Comparison of ENCODE assay signal across 21 mouse cellular contexts in genomic region chr9:65534111-65534510, GRCm38 (mm10). TPM values are rescaled to one million over a fixed set of nuclear protein-coding genes. Genes with fewer than 3 reads are reported as not detected.
"Had no signal": no experiment of that assay in that cellular context is flagged by ENCODE, and none has a peak within 500 bp of the region (broad histone marks: within the 10 kb centered on the region; RNA-seq: fewer than 3 reads in every experiment).

No protein-coding gene starts in this region.

- H3K9me3 ChIP-seq: intestine, embryonic 15.5 days; kidney, embryonic 15.5 days; liver, embryonic 12.5 days; midbrain, embryonic 12.5 days; midbrain, embryonic 15.5 days; neural tube, embryonic 13.5 days; stomach, embryonic 15.5 days had no signal

- ATAC-seq: intestine, embryonic 15.5 days; liver, embryonic 12.5 days; lung, postnatal 0 days; midbrain, embryonic 15.5 days had no signal

- H3K4me3 ChIP-seq: intestine, embryonic 15.5 days; kidney, embryonic 15.5 days; left cerebral cortex, adult 2 months; liver, embryonic 12.5 days; midbrain, embryonic 12.5 days; midbrain, embryonic 15.5 days; neural tube, embryonic 13.5 days; stomach, embryonic 15.5 days had no signal

- H3K4me2 ChIP-seq: intestine, embryonic 15.5 days; kidney, embryonic 15.5 days; liver, embryonic 12.5 days; lung, embryonic 14.5 days; midbrain, embryonic 12.5 days; midbrain, embryonic 15.5 days; neural tube, embryonic 13.5 days; stomach, embryonic 15.5 days had no signal

- DNase-seq: kidney, adult 11 months; kidney, adult 8-10 months; kidney, postnatal 10 days; kidney, postnatal 36 days; layer of hippocampus, postnatal 36 days; lung, embryonic 14.5 days; retina, postnatal 1 day; right cerebral cortex, postnatal 25 days; thymus, postnatal 25 days had no signal

- H3K27me3 ChIP-seq: intestine, embryonic 15.5 days; kidney, embryonic 15.5 days; liver, embryonic 12.5 days; midbrain, embryonic 12.5 days; midbrain, embryonic 15.5 days; neural tube, embryonic 13.5 days; stomach, embryonic 15.5 days had no signal

- H3K36me3 ChIP-seq: intestine, embryonic 15.5 days; kidney, embryonic 15.5 days; liver, embryonic 12.5 days; midbrain, embryonic 12.5 days; midbrain, embryonic 15.5 days; neural tube, embryonic 13.5 days; stomach, embryonic 15.5 days had no signal

- H3K4me1 ChIP-seq: kidney, embryonic 15.5 days; midbrain, embryonic 12.5 days; midbrain, embryonic 15.5 days; neural tube, embryonic 13.5 days; stomach, embryonic 15.5 days had no signal

- H3K27ac ChIP-seq: intestine, embryonic 15.5 days; kidney, embryonic 15.5 days; left cerebral cortex, adult 2 months; midbrain, embryonic 12.5 days; midbrain, embryonic 15.5 days; neural tube, embryonic 13.5 days; stomach, embryonic 15.5 days had no signal

- H3K9ac ChIP-seq: intestine, embryonic 15.5 days; kidney, embryonic 15.5 days; liver, embryonic 12.5 days; lung, embryonic 14.5 days; midbrain, embryonic 12.5 days; midbrain, embryonic 15.5 days; neural tube, embryonic 13.5 days; stomach, embryonic 15.5 days had no signal

RNA-seq across cellular contexts. Expression of gene Ankdd1a, which starts 14.1 kb away (rescaled TPM):
- polyA plus RNA-seq: intestine, embryonic 15.5 days; kidney, embryonic 15.5 days; limb, embryonic 11.5 days; liver, embryonic 12.5 days; lung, postnatal 0 days; small intestine, adult 2 months had no signal

RNA-seq across cellular contexts. Expression of gene Pif1, which starts 52.8 kb away (rescaled TPM):
- total RNA-seq: neutrophil, adult 5-6 weeks had no signal
